Mouse (Mus musculus): ENCODE results near the gene Atp2a2.

Gene Atp2a2

GRCm38 (mm10) chr5:122502077-122502941, at the start of gene Atp2a2:
Gene Atp2a2, minus strand, starts transcription at chr5:122502225.
- DNase-seq (ENCODE audit: extremely low read depth, low read depth): peak; percentile 50

- no peak for DNase-seq (ENCODE audit: extremely low read depth, low read depth)
Measured at GRCm38 (mm10) chr5:122550460-122550859, 48.4 kb upstream of the Atp2a2 start.

- DNase-seq (ENCODE audit: extremely low read depth, low read depth): no peak
Measured at GRCm38 (mm10) chr5:122548671-122549070, 46.6 kb upstream of the Atp2a2 start.

GRCm38 (mm10) chr5:122547810-122548209, 45.8 kb upstream of the Atp2a2 start:
- no peak for DNase-seq (ENCODE audit: extremely low read depth, low read depth)

GRCm38 (mm10) chr5:122547251-122547714, 45.3 kb upstream of the Atp2a2 start:
- no peak for DNase-seq (ENCODE audit: extremely low read depth, low read depth)

- DNase-seq (ENCODE audit: extremely low read depth, low read depth): no peak
Measured at GRCm38 (mm10) chr5:122543392-122543791, 41.4 kb upstream of the Atp2a2 start.

GRCm38 (mm10) chr5:122541871-122542270, 39.8 kb upstream of the Atp2a2 start:
- no peak for DNase-seq (ENCODE audit: extremely low read depth, low read depth)

- no peak for DNase-seq (ENCODE audit: extremely low read depth, low read depth)
Measured at GRCm38 (mm10) chr5:122538077-122538476, 36.1 kb upstream of the Atp2a2 start.

- no peak for DNase-seq (ENCODE audit: extremely low read depth, low read depth)
Measured at GRCm38 (mm10) chr5:122537654-122538053, 35.6 kb upstream of the Atp2a2 start.

GRCm38 (mm10) chr5:122533884-122534283, 31.9 kb upstream of the Atp2a2 start:
- no peak for DNase-seq (ENCODE audit: extremely low read depth, low read depth)

GRCm38 (mm10) chr5:122529913-122530604, 28.0 kb upstream of the Atp2a2 start:
- DNase-seq (ENCODE audit: extremely low read depth, low read depth): no peak

GRCm38 (mm10) chr5:122529316-122529715, 27.3 kb upstream of the Atp2a2 start:
- DNase-seq (ENCODE audit: extremely low read depth, low read depth): no peak

- DNase-seq (ENCODE audit: extremely low read depth, low read depth): no peak
Measured at GRCm38 (mm10) chr5:122528591-122528990, 26.6 kb upstream of the Atp2a2 start.

GRCm38 (mm10) chr5:122527761-122528160, 25.7 kb upstream of the Atp2a2 start:
- DNase-seq (ENCODE audit: extremely low read depth, low read depth): no peak

- no peak for DNase-seq (ENCODE audit: extremely low read depth, low read depth)
Measured at GRCm38 (mm10) chr5:122526878-122527730, 25.1 kb upstream of the Atp2a2 start.

- no peak for DNase-seq (ENCODE audit: extremely low read depth, low read depth)
Measured at GRCm38 (mm10) chr5:122526405-122526804, 24.4 kb upstream of the Atp2a2 start.

GRCm38 (mm10) chr5:122525238-122525931, 23.4 kb upstream of the Atp2a2 start:
- DNase-seq (ENCODE audit: extremely low read depth, low read depth): no peak

- DNase-seq (ENCODE audit: extremely low read depth, low read depth): no peak
Measured at GRCm38 (mm10) chr5:122524854-122525237, 22.8 kb upstream of the Atp2a2 start.

- no peak for DNase-seq (ENCODE audit: extremely low read depth, low read depth)
Measured at GRCm38 (mm10) chr5:122524244-122524643, 22.2 kb upstream of the Atp2a2 start.

- DNase-seq (ENCODE audit: extremely low read depth, low read depth): no peak
Measured at GRCm38 (mm10) chr5:122521130-122521473, 19.1 kb upstream of the Atp2a2 start.

Measured in MEL-GATA-1-ER (cell line).